Mouse (Mus musculus) common myeloid progenitor, adult 5-6 weeks (primary cell): Measurements from ENCODE around the gene 4930590J08Rik. TPM values are rescaled to one million over a fixed set of nuclear protein-coding genes. Genes with fewer than 3 reads are reported as not detected.
"Not testable (repeated sequence)": the region's sequence is repeated elsewhere in the genome, so short reads cannot be mapped to it uniquely, and the experiment has no call there.

Source experiments
- ATAC-seq: replicated peaks from 2 replicates; pipeline ENCODE4 v1.8.0; 2016; ENCODE audit warnings: low read depth, mild to moderate bottlenecking, moderate TSS enrichment, inconsistent platforms; ENCODE audit not compliant: poor library complexity, severe bottlenecking
- total RNA-seq: library from RNA; stranded (forward); fragments of 200-1000, 187-1606 nt; gene quantifications from 2 replicates; pipeline ENCODE4 v1.2.3, GENCODE M21; 2017

The 4930590J08Rik gene
- 0.50 TPM in 1 of 2 replicates, not detected in the other for total RNA-seq

DNA sequence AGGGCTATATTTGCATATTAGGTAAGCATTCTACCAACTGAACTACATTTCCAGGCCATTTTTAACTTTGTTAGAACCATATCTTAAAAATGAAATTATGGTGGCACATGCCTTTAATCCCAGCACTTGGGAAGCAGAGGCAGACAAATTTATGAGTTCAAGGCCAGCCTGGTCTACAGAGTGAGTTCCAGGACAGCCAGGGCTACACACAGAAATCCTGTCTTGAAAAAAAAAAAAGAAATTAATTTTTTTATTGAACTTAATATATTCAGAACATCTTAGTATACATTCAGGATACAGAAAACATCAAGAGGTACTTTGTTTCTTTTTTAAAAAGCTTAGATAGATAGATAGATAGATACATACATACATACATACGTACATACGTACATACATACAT lies at the start of gene 4930590J08Rik:
Gene 4930590J08Rik (plus strand): TSS at position 301 of the 400 bp plus-strand sequence.
- ATAC-seq, result not testable (repeated sequence)

- ATAC-seq, result no peak
Observed at GRCm38 (mm10) chr6:91858339-91858738, 44.3 kb upstream of the 4930590J08Rik start.

DNA sequence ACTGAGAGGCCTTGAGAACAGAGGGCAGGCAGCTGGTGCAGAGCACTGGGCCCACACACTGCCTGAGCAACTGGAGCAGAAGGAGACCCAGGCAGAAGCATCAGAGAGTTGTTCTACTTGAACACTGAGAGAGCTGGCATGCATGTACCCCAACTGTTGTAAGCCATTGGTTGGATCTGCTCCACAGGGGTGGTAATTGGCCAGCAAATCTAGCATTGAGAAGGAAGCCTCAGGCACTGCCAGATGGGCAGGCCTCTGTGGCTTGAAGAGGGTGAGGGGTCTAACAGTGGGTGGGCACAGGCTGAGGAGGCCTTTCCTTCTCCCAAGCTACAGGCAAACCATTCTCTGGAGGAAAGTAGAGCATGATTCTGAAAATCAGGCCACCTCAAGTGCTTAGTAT lies 39.8 kb upstream of the 4930590J08Rik start:
- no peak for ATAC-seq

GRCm38 (mm10) chr6:91864595-91864994 lies 38.0 kb upstream of the 4930590J08Rik start:
- ATAC-seq, result peak; percentile 22; the same call in 1 of the 2 replicates

DNA sequence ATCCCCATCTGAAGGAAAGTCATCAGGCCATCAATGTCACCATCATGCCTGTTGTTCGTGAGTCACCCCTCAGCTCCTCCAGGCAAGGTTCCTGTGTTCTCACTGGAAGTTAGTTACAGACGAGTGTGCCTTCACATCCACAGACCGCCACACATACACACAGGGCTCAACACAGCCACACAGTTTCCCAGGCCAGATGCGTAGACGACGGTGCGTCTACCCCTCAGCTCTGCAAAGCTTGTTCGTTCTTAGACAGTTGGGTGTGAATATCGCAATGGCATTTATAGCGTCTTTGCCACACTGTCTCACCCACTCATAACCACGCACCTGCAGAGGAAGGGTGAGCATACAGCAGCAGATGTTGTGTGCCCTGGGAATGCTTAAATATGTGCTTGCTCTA lies 37.0 kb upstream of the 4930590J08Rik start:
- 0 out of 2 replicates have a peak, but pooled peaks have one; percentile 32 for ATAC-seq

GRCm38 (mm10) chr6:91868091-91868490 lies 34.5 kb upstream of the 4930590J08Rik start:
- ATAC-seq, result no peak

- ATAC-seq, result no peak
Observed at GRCm38 (mm10) chr6:91872781-91873180, 29.8 kb upstream of the 4930590J08Rik start.

GRCm38 (mm10) chr6:91877885-91878651 lies 24.5 kb upstream of the 4930590J08Rik start, which contains the start of gene Ccdc174:
TSS of gene Ccdc174 (plus strand) at chr6:91878053.
- peak; percentile 99 for ATAC-seq

DNA sequence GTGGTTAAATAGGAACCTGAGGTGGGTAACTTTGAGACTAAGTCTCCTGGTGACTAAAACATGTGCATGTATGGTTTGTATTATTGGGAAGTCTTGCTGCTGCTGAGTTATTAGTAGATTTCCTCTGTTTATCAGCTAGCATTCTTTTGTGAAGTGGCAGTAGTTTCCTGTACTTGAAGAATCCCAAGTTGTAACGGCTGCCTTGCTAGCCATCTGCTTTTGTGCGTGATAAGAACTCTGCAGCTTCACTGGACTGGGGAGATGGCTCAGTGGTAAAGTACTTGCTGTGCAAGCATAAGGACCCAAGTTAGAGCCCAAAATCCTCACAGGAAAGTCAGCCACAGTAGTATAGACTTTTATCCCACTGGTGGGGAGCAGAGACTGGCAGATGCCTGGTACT lies 18.8 kb upstream of the 4930590J08Rik start:
- ATAC-seq, result 0 out of 2 replicates have a peak, but pooled peaks have one; percentile 15

DNA sequence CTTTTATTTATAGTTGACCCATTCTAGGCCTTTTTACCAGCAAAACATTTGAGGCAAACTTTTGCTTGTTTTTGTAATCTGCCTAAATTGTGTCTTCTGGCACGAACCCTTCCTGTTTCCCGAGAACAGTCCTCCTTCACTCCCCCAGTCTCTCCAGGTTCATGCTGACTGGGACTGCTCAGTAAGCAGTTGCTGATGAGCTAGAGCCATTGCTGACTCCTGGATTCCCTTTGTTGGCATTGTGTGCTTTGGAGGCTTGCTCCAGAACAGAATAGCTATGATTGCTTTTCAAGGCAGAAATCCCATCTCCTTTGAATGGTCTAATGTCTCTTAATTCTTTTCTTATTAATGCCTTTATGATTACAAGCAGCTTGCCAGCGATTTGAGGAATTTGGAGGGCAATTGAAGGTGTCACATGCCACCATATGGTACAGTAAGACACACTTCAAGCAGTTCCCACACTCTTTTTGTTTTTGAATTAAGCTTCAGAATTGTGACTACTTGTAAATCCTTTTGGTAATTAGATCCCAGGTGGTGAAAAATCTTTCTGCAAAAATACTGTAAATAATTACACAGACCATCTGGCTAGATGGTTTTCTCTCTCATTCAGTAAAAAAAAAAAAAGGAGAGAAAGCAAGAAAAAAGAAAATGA lies 13.2 kb upstream of the 4930590J08Rik start:
- no peak for ATAC-seq

DNA sequence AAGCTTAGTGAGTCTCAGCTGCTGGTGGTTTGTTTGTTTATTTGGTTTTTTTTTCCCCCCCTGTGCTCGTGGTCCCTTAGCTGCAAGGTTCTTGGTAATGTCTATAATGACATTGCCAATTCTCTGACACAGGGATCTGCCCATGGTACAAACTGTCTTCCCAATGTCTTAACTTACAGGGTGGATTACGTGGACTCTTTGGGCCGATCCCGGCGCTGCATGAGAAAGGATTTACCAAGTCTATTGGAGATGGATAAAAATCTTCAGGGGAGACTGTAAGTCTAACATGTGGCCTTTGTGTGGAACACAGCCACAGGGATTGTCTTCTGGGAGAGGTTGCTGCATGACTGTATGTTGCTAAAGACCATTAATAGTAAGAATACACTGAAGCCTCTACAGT lies 12.0 kb upstream of the 4930590J08Rik start:
- no peak for ATAC-seq

DNA sequence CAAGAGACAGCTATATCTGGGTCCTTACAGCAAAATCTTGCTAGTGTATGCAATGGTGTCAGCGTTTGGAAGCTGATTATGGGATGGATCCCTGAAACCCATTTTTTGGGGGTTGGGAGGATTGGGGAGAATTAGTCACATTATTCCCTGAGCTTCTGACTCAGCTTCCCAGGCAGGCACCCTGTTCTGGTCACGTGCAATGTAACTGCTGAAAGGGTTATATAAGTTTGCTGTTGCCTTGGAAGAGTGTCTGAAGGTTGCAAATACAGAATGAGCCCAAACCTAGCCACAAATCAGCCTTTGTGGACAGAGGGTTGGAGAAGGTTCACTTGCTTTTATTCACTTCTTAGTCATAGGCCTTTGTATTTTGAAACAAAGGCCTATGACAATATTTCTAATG lies 10.8 kb upstream of the 4930590J08Rik start:
- no peak for ATAC-seq

GRCm38 (mm10) chr6:91896783-91897182 lies 5.8 kb upstream of the 4930590J08Rik start:
- no peak for ATAC-seq

DNA sequence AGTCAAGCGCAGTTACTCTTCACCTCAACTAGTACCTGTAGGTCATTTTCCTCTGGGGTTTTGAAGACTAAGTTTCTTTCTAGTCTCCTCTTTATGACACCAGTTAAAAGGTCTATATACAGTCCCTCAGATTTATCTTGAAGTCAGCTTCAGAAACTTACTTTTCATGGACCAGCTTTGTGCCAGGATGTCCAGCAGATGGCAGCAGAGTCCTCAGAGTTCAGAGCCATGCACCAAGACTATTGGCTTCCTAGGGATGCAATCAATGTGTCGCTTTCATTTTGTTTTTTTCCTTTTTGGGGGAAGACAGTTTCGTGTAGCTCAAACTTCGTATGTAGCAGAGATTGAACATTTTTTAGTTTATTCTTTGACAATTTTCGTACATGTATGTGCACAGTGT lies 1.1 kb upstream of the 4930590J08Rik start:
- peak; percentile 94 for ATAC-seq

DNA sequence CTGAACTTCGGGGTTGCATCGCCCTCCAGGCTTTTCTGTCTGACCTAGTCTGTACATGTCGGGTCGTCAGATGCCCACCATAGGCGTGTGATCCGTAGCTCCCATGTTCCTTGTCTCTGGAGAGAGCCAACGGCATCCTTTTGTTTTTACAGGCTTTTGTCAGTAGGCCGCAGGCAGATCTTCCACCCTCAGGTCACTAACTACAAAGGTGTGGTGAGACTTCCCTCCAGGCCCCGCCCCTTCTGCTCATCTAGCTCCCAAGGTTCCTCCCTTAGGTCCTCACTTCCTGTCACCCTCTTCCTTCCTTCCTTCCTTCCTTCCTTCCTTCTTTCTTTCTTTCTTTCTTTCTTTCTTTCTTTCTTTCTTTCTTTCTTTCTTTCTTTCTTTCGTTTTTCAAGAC lies 11.4 kb downstream of the 4930590J08Rik start:
- no peak for ATAC-seq

DNA sequence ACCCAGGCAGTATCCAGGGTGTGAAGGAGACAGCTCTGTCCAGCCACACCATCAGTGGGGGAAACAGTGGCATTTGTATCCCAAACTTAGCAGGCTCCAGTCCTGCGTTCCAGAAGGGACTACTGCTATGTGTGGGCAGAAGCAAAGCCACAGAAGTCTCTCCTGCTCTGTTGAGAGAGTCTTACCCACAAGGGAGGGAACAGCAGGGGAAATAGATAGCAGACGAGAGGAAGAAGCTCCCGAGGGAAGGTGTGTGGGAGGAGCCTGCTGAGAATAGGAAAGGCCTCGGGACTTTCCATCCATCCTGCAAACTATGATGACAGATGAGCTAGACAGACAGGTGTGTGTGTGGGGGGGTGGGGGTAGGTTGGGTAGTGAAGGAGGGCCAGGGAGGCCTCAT lies 14.7 kb downstream of the 4930590J08Rik start:
- no peak for ATAC-seq

DNA sequence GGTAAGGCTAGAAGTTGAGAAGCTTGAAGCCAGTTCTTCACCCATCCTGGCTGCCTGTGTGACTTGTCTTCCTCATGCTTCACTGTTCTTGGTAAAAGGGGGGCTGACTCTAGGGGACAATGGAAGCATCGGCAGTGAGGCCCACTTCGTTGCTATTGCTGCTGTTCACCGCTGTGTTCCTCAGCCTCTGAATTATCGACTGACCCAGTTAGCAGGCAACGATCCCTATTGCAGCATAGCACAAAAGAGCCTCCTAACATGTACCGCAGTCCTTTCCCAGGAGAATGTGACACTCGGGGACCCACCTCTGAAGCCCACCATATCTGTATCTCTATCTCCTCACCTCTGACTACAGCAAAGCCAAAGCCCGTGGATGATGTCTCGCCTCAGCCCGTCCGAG lies 15.1 kb downstream of the 4930590J08Rik start:
- no peak for ATAC-seq

GRCm38 (mm10) chr6:91931231-91931630 lies 28.6 kb downstream of the 4930590J08Rik start:
- ATAC-seq, result no peak

DNA sequence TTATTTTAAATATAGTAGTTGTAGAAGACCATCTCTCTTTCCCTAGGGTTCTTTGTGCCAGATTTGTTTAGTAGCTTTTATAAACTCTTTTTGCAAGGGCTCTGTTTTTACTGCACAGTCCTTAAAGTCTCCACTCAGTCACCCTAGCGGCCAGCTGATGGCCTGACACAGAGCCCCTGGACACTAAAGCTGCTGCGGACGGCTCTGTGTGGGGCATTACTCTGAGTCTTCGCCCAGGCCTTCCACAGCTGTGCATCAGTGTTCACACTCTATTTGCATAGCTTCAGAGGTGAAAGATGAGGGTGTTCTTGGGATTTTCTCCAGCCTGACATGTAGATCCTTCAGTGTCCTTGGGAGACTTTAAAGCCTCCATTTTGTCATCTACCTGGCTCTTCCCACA lies 35.9 kb downstream of the 4930590J08Rik start:
- ATAC-seq, result no peak

GRCm38 (mm10) chr6:91948426-91948825 lies 45.8 kb downstream of the 4930590J08Rik start:
- no peak for ATAC-seq

DNA sequence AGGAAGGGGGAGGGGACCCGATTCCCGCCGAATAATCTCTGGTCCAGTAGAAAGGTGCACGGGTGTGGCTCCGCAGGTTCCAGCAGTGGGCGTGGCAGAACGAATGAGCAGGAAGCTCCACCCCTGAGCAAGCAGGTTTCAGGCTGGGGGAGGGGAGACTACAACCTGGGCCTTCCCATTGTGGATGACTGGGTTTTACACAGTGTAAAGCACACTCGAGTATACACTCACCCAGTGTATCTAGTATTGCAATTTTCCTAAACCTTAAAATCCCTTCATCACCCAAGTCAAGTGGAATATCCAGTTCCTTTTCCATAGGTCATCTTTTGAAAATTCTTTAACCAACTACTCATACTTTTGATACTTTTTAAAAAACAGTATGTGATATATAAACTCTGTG lies 55.4 kb downstream of the 4930590J08Rik start:
- not testable (repeated sequence) for ATAC-seq
